Mouse (Mus musculus) liver, embryonic 15.5 days (tissue): ENCODE measurements around the gene Nudt5. TPM values are rescaled to one million over a fixed set of nuclear protein-coding genes. Genes with fewer than 3 reads are reported as not detected.

Experiments used
- ATAC-seq: fragments of 200-750 bp; cut with Nextera tagmentation; 2 replicates; pipeline ENCODE4 v1.8.0; 2017; ENCODE audit warnings: moderate number of reproducible peaks, mild to moderate bottlenecking, moderate library complexity; ENCODE audit not compliant: insufficient read depth
- H3K27ac ChIP-seq: fragments of 300-500 bp; sonication (generic); replicated peaks from 2 replicates; pipeline ENCODE4 v1.5.1; 2015; ENCODE audit warnings: mild to moderate bottlenecking, inconsistent platforms
- H3K27me3 ChIP-seq: fragments of 300-500 bp; sonication (generic); 2 replicates; pipeline ENCODE4 v1.6.1; 2015; ENCODE audit warnings: mild to moderate bottlenecking, inconsistent platforms
- H3K36me3 ChIP-seq: fragments of 300-500 bp; sonication (generic); replicated peaks from 2 replicates; pipeline ENCODE4 v1.6.1; 2015; ENCODE audit warnings: moderate library complexity, mild to moderate bottlenecking, inconsistent platforms
- H3K4me1 ChIP-seq: fragments of 300-500 bp; sonication (generic); replicated peaks from 2 replicates; pipeline ENCODE4 v1.6.1; 2015; ENCODE audit warnings: inconsistent platforms
- H3K4me2 ChIP-seq: fragments of 300-500 bp; sonication (generic); 2 replicates; pipeline ENCODE4 v1.6.1; 2015; ENCODE audit warnings: moderate library complexity, mild to moderate bottlenecking, inconsistent platforms
- H3K4me3 ChIP-seq: fragments of 300-500 bp; sonication (generic); replicated peaks from 2 replicates; pipeline ENCODE4 v1.5.1; 2015; ENCODE audit warnings: mild to moderate bottlenecking, inconsistent platforms
- H3K9ac ChIP-seq: fragments of 300-500 bp; sonication (generic); 2 replicates; pipeline ENCODE4 v1.6.1; 2015; ENCODE audit warnings: moderate library complexity, mild to moderate bottlenecking, inconsistent platforms
- H3K9me3 ChIP-seq: fragments of 300-500 bp; sonication (generic); replicated peaks from 2 replicates; pipeline ENCODE4 v1.6.1; 2016; ENCODE audit warnings: inconsistent platforms
- WGBS: fragments of 180-500 bp; shearing (Covaris S2); methylation state at CpG from one replicate; pipeline ENCODE4 v1.1.7; 2015; ENCODE audit warnings: mixed read lengths; ENCODE audit not compliant: insufficient replicate concordance; 5-methylcytosine and 5-hydroxymethylcytosine counted together
- polyA plus RNA-seq: library from polyadenylated mRNA; unstranded; fragments of >200 nt; fragmentation: Nextera tagmentation; extraction: Ambion mirVana; gene quantifications from 2 replicates; pipeline ENCODE4 v1.2.1, GENCODE M21; 2015

The Nudt5 gene
- polyA plus RNA-seq, 1 experiment from 2014 or later = 47.0 TPM

DNA sequence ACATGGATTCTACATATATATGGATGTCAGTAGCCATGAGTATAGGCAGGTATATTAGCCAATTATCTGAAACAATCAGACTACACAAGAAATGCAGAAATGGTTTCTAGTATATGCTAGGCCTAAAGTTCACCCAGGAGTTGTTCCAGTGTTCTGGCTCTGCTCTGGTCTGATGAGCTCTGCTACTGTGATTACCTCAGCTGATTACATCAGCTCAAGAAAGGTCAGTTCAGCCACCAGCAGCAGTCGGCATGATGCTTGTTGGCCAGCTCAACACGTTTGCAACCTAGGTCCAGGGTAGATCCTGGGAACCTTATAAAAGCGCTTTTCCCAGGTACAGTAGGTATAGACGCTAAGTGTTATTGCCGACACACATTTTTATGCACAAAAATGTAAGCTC is 24.9 kb downstream of the Nudt5 start:
- Histone ChIP-seq H3K9me3 (no peaks in the 10 kb centered on the region), H3K4me3 (no peak overlapping the region), H3K36me3 (peaks cover 74% of the 10 kb centered on the region), H3K4me2 (no peak overlapping the region), H3K4me1 (no peaks in the 10 kb centered on the region), H3K27me3 (no peaks in the 10 kb centered on the region), H3K9ac (no peak overlapping the region), H3K27ac (no peak overlapping the region)
- 80% methylated on average over 5 of the region's 5 CpGs for WGBS
- no peak for ATAC-seq

- ATAC-seq = peak; percentile 49; the same call in 1 of the 2 replicates
- Histone ChIP-seq H3K4me2 (no peak overlapping the region), H3K36me3 (peaks cover 78% of the 10 kb centered on the region), H3K27me3 (no peaks in the 10 kb centered on the region), H3K9ac (no peak overlapping the region), H3K27ac (no peak overlapping the region), H3K4me1 (no peaks in the 10 kb centered on the region), H3K4me3 (no peak overlapping the region), H3K9me3 (no peaks in the 10 kb centered on the region)
- 70% methylated on average over 3 of the region's 3 CpGs for WGBS
Observed at GRCm38 (mm10) chr2:5877446-5877845, 32.6 kb downstream of the Nudt5 start.

DNA sequence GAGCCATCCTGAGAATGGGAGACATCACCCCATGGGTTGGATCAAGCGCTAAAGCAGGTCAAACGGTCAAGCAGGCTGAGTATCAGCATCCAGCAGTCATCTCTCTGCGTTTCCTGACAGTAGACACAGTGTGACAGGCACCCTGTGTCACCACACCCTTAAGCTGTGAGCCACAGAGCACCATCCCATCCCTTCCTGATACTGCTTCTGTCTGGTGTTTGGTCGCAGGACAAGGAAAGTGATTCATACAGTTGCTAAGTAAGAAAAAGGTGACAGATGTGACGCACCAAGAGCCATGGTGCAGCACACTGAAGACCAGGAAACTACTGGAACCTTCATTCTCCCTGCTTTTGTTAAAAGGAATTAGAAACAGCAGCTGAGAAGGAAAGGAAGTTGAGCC is 44.0 kb downstream of the Nudt5 start:
- Histone ChIP-seq H3K4me2 (no peak overlapping the region), H3K4me1 (peaks cover 18% of the 10 kb centered on the region), H3K36me3 (peaks cover 53% of the 10 kb centered on the region), H3K27me3 (no peaks in the 10 kb centered on the region), H3K4me3 (no peak overlapping the region), H3K9ac (no peak overlapping the region), H3K9me3 (no peaks in the 10 kb centered on the region), H3K27ac (no peak overlapping the region)
- 59% methylated on average over 5 of the region's 5 CpGs for WGBS
- no peak for ATAC-seq

DNA sequence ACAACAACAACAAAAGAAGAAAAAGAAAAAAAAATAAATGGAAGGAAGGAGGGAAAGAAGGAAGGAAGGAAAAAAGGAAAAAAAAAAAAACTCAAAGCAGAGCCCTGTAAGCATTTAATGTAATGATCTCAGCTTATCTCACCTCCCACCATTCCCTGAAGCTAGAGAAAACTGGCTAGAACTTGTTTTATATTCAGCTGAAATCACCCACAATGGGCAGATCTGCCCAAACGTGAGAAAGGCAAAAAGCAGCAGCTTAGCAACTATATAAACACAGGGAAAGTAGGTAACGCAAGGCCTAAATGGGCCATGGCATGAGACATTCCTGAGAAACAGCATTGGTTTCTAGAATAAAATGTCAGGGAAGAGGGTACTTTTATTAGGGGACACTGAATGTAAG is 44.6 kb downstream of the Nudt5 start:
- no peak overlapping the region for H3K27ac ChIP-seq
- H3K9ac ChIP-seq = no peak overlapping the region
- H3K36me3 ChIP-seq = peaks cover 50% of the 10 kb centered on the region
- H3K4me2 ChIP-seq = no peak overlapping the region
- WGBS = 60% methylated on average over 2 of the region's 2 CpGs
- H3K4me3 ChIP-seq = no peak overlapping the region
- no peak for ATAC-seq
- H3K9me3 ChIP-seq = no peaks in the 10 kb centered on the region
- no peaks in the 10 kb centered on the region for H3K27me3 ChIP-seq
- peaks cover 22% of the 10 kb centered on the region for H3K4me1 ChIP-seq

- peak overlapping the region; percentile 83 for H3K9ac ChIP-seq
- H3K36me3 ChIP-seq = peaks cover 17% of the 10 kb centered on the region
- peak overlapping the region; percentile 85 for H3K27ac ChIP-seq
- peak overlapping the region; percentile 97 for H3K4me2 ChIP-seq
- no peaks in the 10 kb centered on the region for H3K27me3 ChIP-seq
- H3K9me3 ChIP-seq = no peaks in the 10 kb centered on the region
- peak overlapping the region; percentile 80 for H3K4me3 ChIP-seq
- ATAC-seq = no peak
- 41% methylated on average over 11 of the region's 11 CpGs for WGBS
- peaks cover 28% of the 10 kb centered on the region for H3K4me1 ChIP-seq
Observed at GRCm38 (mm10) chr2:5894296-5894695, 49.5 kb downstream of the Nudt5 start.

GRCm38 (mm10) chr2:5894843-5895570 is 50.2 kb downstream of the Nudt5 start, which contains the start of gene Sec61a2:
Gene Sec61a2 (minus strand): TSS chr2:5895432.
- under 1% methylated on average over 62 of the region's 62 CpGs for WGBS
- Histone ChIP-seq H3K4me1 (peaks cover 25% of the 10 kb centered on the region), H3K27me3 (no peaks in the 10 kb centered on the region), H3K9me3 (no peaks in the 10 kb centered on the region), H3K36me3 (peaks cover 14% of the 10 kb centered on the region), H3K4me2 (peak within 1 kb of the TSS; percentile 97), H3K27ac (peak within 1 kb of the TSS; percentile 85), H3K4me3 (peak within 1 kb of the TSS; percentile 80), H3K9ac (peak within 1 kb of the TSS; percentile 83)
- peak; percentile 99 for ATAC-seq

DNA sequence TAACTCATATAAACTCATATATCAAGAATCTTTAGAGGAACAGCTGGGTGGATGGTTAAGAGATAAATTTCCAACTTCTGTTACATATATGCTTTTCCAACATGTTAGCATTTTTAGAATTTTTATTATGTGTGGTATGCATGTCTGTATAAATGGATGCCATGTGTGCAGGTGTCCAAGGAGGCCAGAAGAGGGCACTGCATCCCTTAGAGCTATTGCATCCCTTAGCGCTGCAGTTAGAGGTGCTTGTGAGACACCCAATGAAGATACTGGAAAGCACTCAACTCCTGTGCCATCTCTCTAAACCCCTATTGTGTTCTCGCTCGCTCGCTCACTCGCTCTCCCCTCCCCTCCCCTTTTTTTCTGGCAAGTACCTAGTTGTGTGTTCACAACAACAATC is 55.3 kb downstream of the Nudt5 start:
- H3K27ac ChIP-seq = no peak overlapping the region
- H3K36me3 ChIP-seq = peaks cover 8% of the 10 kb centered on the region; the same call in 1 of the 2 replicates
- no peaks in the 10 kb centered on the region for H3K9me3 ChIP-seq
- no peak overlapping the region for H3K9ac ChIP-seq
- ATAC-seq = no peak
- WGBS = 56% methylated on average over 5 of the region's 5 CpGs
- no peak overlapping the region for H3K4me2 ChIP-seq
- H3K4me3 ChIP-seq = no peak overlapping the region
- H3K27me3 ChIP-seq = no peaks in the 10 kb centered on the region
- H3K4me1 ChIP-seq = peaks cover 4% of the 10 kb centered on the region

DNA sequence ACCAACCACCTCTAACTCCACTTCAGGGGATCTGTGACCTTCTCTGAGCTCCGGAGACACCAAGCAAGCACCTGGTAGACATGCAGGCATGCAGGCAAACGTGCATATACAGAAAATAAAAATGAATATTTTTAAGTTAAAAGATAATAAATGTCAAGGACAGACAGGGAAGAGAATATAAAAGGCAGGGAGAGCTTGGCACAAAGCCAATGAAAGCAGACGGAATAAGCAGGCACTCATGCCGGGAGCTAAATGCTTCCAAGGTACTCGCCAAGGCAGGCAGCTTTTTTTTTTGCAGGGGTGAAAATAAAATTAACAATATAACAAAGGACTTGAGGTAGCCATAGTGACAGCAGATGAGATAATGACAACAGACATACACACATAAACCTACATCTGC is 61.3 kb downstream of the Nudt5 start:
- ATAC-seq = no peak
- WGBS = 52% methylated on average over 5 of the region's 5 CpGs
- H3K36me3 ChIP-seq = peaks cover 8% of the 10 kb centered on the region; the same call in 1 of the 2 replicates
- H3K27ac ChIP-seq = no peak overlapping the region
- no peak overlapping the region for H3K4me2 ChIP-seq
- no peaks in the 10 kb centered on the region for H3K27me3 ChIP-seq
- H3K9ac ChIP-seq = no peak overlapping the region
- no peak overlapping the region for H3K4me3 ChIP-seq
- H3K4me1 ChIP-seq = no peaks in the 10 kb centered on the region
- no peaks in the 10 kb centered on the region for H3K9me3 ChIP-seq

DNA sequence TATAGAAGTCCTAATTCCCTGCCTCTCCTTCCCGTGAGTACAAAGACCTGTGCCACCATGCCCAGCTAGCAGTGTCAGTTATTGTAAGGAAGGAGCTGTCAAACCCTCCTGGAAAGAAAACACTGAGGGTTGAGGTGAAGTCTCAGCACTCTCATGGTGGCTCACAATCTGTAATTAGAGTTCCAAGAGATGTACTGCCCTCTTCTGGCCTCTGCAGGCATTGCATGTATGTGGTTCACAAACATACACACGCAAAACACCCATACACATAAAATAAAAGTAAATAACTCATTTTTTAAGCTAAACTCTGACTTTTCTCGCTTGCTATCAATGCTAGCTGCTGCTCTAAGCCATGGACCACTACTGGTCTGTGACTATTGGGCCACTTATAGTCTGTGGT is 61.8 kb downstream of the Nudt5 start:
- Histone ChIP-seq H3K4me3 (no peak overlapping the region), H3K27ac (no peak overlapping the region), H3K9me3 (no peaks in the 10 kb centered on the region), H3K36me3 (peaks cover 8% of the 10 kb centered on the region; the same call in 1 of the 2 replicates), H3K9ac (no peak overlapping the region), H3K4me1 (no peaks in the 10 kb centered on the region), H3K27me3 (no peaks in the 10 kb centered on the region), H3K4me2 (no peak overlapping the region)
- WGBS = 37% methylated on average over 3 of the region's 3 CpGs
- ATAC-seq = no peak

DNA sequence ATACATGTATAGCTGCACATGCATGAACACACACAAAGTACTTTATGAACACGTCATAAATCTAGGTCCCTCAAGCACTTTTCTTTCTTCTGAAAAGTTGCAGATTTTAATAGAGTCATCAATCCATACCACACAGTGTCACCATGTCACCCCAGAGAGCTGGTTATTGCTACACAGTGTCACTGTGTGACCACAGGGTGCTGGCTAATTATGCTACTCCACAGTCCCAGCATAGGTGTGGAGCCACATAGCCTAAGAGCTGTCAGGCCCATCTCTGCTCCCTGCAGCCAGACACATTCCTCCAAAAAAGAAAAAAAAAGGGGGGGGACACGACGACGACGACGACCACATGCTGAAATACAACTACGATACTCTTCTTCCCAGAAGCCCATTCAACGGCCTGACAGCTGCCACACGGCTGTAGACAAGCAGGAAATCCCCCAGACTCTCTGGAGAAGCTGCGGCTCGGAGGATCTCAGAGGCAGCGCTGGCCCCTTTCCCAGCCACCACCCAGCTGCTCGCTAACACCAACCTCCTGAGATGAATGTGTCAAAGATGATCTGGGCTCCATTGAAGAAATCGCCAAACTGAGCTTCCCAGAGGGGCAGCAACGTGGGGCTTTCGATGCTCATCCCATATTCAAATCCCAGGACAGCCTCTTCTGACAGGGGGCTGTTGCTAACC is 66.6 kb downstream of the Nudt5 start:
- WGBS = 71% methylated on average over 16 of the region's 16 CpGs
- Histone ChIP-seq H3K9me3 (no peaks in the 10 kb centered on the region), H3K27me3 (no peaks in the 10 kb centered on the region), H3K4me2 (no peak overlapping the region), H3K4me3 (no peak overlapping the region), H3K27ac (no peak overlapping the region), H3K9ac (no peak overlapping the region), H3K4me1 (no peaks in the 10 kb centered on the region), H3K36me3 (no peaks in the 10 kb centered on the region)
- ATAC-seq = no peak
